Comparison of ENCODE assay signal across 8 mouse cellular contexts in the genomic region with DNA sequence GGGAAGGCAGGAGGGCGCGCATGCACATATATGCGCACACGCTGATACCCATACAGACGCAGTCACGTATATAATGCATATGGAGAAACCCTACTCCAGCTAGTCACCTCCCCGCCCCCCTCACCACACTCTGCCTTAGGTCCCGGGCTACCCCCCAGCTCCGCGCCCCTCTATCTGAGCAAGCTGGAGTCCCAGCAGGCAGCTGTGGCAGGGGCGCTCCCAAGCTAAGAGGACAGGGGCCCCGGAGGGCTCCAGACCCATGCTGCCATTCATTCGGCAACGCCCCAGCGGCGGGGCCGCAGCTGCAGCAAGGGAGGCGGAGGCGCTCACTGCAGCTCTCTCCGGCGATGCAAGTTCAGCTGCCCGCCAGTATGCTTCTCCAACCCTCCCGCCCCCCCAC. TPM values are rescaled to one million over a fixed set of nuclear protein-coding genes. Genes with fewer than 3 reads are reported as not detected.
DNase-seq lines count a peak whose midpoint lies in the region; ATAC-seq and TF ChIP-seq lines count a peak whose summit lies in the region.

No protein-coding gene starts in this region.

- no peaks in the 10 kb centered on the region for H3K9me3 ChIP-seq in lung, embryonic 15.5 days
- H3K9me3 ChIP-seq in forebrain, postnatal 0 days (ENCODE audit: low read length): no peaks in the 10 kb centered on the region
- H3K9me3 ChIP-seq in midbrain, embryonic 13.5 days: no peaks in the 10 kb centered on the region

- 8% methylated on average over 23 of the region's 23 CpGs for WGBS in lung, embryonic 15.5 days
- 32% methylated on average over 23 of the region's 23 CpGs for WGBS in forebrain, postnatal 0 days
- WGBS in midbrain, embryonic 13.5 days: 30% methylated on average over 19 of the region's 23 CpGs
- 3% methylated on average over 21 of the region's 23 CpGs for WGBS in thymus, adult 2 months

- peak overlapping the region; percentile 60 for H3K4me3 ChIP-seq in lung, embryonic 15.5 days
- H3K4me3 ChIP-seq in forebrain, postnatal 0 days (ENCODE audit: low read depth, low read length): peak overlapping the region; percentile 50
- H3K4me3 ChIP-seq in midbrain, embryonic 13.5 days (replicated peaks): peak overlapping the region; percentile 63
- peak overlapping the region; percentile 93 for H3K4me3 ChIP-seq in thymus, adult 2 months (ENCODE audit: control insufficient read depth, insufficient read depth, low read length)

- H3K36me3 ChIP-seq in lung, embryonic 15.5 days: no peaks in the 10 kb centered on the region
- H3K36me3 ChIP-seq in forebrain, postnatal 0 days (ENCODE audit: insufficient read depth): no peaks in the 10 kb centered on the region
- H3K36me3 ChIP-seq in midbrain, embryonic 13.5 days: no peaks in the 10 kb centered on the region
- no peaks in the 10 kb centered on the region for H3K36me3 ChIP-seq in thymus, adult 2 months (ENCODE audit: control insufficient read depth, insufficient read depth, low read length)

- no peak for TF ChIP-seq POLR2A in thymus, adult 2 months (IDR thresholded peaks at IDR 0.05; ENCODE audit: control insufficient read depth, extremely low read depth, insufficient read depth, low read length, poor library complexity)

- no peaks in the 10 kb centered on the region for H3K27me3 ChIP-seq in lung, embryonic 15.5 days
- no peaks in the 10 kb centered on the region for H3K27me3 ChIP-seq in forebrain, postnatal 0 days (ENCODE audit: insufficient read depth, low read length)
- H3K27me3 ChIP-seq in midbrain, embryonic 13.5 days: no peaks in the 10 kb centered on the region
- no peaks in the 10 kb centered on the region for H3K27me3 ChIP-seq in thymus, adult 2 months (ENCODE audit: control insufficient read depth, insufficient read depth, low read length)

- H3K27ac ChIP-seq in lung, embryonic 15.5 days: peak overlapping the region; percentile 59; the same call in 1 of the 2 replicates
- H3K27ac ChIP-seq in forebrain, postnatal 0 days (ENCODE audit: low read depth, low read length): peak overlapping the region; percentile 78
- peak overlapping the region; percentile 86 for H3K27ac ChIP-seq in midbrain, embryonic 13.5 days
- peak overlapping the region; percentile 83; the same call in 1 of the 2 replicates for H3K27ac ChIP-seq in thymus, adult 2 months (ENCODE audit: control insufficient read depth, insufficient read depth, low read length)

- DNase-seq in lung, adult 18-20 months: no peak
- DNase-seq in brain, adult 2 months (ENCODE audit: low read depth, low spot score): peak; percentile 31
- peak; percentile 43 for DNase-seq in forebrain, postnatal 0 days
- peak; percentile 4 for DNase-seq in kidney, postnatal 14 days
- DNase-seq in thymus, adult 2 months: peak; percentile 46
- DNase-seq in urinary bladder, postnatal 4 days (ENCODE audit: low spot score in 2 of 2): no peak

- no peak for TF ChIP-seq CTCF in forebrain, postnatal 0 days (IDR thresholded peaks at IDR 0.05; ENCODE audit: low read depth)
- no peak for TF ChIP-seq CTCF in thymus, adult 2 months (IDR thresholded peaks at IDR 0.05; ENCODE audit: borderline replicate concordance, control insufficient read depth, extremely low read depth, insufficient read depth, low read length, poor library complexity)

- ATAC-seq in lung, embryonic 15.5 days (ENCODE audit: borderline replicate concordance, extremely low read depth, low FRiP score, low TSS enrichment): peak; percentile 40; the same call in 1 of the 2 replicates
- ATAC-seq in forebrain, postnatal 0 days: peak; percentile 54
- peak; percentile 62 for ATAC-seq in midbrain, embryonic 13.5 days

- H3K9ac ChIP-seq in lung, embryonic 15.5 days: peak overlapping the region; percentile 44
- H3K9ac ChIP-seq in forebrain, postnatal 0 days: peak overlapping the region; percentile 69
- peak overlapping the region; percentile 77 for H3K9ac ChIP-seq in midbrain, embryonic 13.5 days (replicated peaks)

- 0 out of 2 replicates have a peak, but pooled peaks cover 5% of the 10 kb centered on the region for H3K4me1 ChIP-seq in lung, embryonic 15.5 days
- 0 out of 2 replicates have a peak, but pooled peaks cover 3% of the 10 kb centered on the region for H3K4me1 ChIP-seq in forebrain, postnatal 0 days (ENCODE audit: insufficient read depth)
- H3K4me1 ChIP-seq in midbrain, embryonic 13.5 days (replicated peaks): peaks cover 21% of the 10 kb centered on the region
- H3K4me1 ChIP-seq in thymus, adult 2 months (replicated peaks; ENCODE audit: control insufficient read depth, insufficient read depth, low read length): peaks cover 36% of the 10 kb centered on the region

- peak overlapping the region; percentile 82 for H3K4me2 ChIP-seq in lung, embryonic 15.5 days
- H3K4me2 ChIP-seq in forebrain, postnatal 0 days (ENCODE audit: low read depth): peak overlapping the region; percentile 53
- H3K4me2 ChIP-seq in midbrain, embryonic 13.5 days (replicated peaks): peak overlapping the region; percentile 65

RNA-seq across cellular contexts. Expression of gene Sept6, which starts 2.8 kb away (rescaled TPM):
- 17.7 and 20.1 TPM in 2 replicates for polyA plus RNA-seq in lung, embryonic 15.5 days (2015; fragmentation: Nextera tagmentation; extraction: Ambion mirVana)
- 98.6 and 101 TPM in 2 replicates for total RNA-seq in forebrain, postnatal 0 days (2014; rRNA removed)
- 59.1 and 60.8 TPM in 2 replicates for polyA plus RNA-seq in forebrain, postnatal 0 days (2015; fragmentation: Nextera tagmentation; extraction: Ambion mirVana)
- polyA plus RNA-seq in midbrain, embryonic 13.5 days (2015; fragmentation: Nextera tagmentation; extraction: Ambion mirVana): 67.0 and 68.5 TPM in 2 replicates
- polyA plus RNA-seq in thymus, adult 2 months (2012; rRNA removed): 122 and 156 TPM in 2 replicates

RNA-seq across cellular contexts. Expression of gene Sowahd, which starts 59.9 kb away (rescaled TPM):
- polyA plus RNA-seq in lung, embryonic 15.5 days (2015; fragmentation: Nextera tagmentation; extraction: Ambion mirVana): not detected in 2 replicates
- total RNA-seq in forebrain, postnatal 0 days (2014; rRNA removed): not detected in 2 replicates
- polyA plus RNA-seq in forebrain, postnatal 0 days (2015; fragmentation: Nextera tagmentation; extraction: Ambion mirVana): 0.12 TPM in 1 of 2 replicates, not detected in the other
- polyA plus RNA-seq in midbrain, embryonic 13.5 days (2015; fragmentation: Nextera tagmentation; extraction: Ambion mirVana): not detected in 2 replicates
- 0.13 and 0.19 TPM in 2 replicates for polyA plus RNA-seq in thymus, adult 2 months (2012; rRNA removed)

Comparison
In these comparisons a context has a peak if more than half of its experiments do, and no peak if none do; other contexts are left out.
1. DNase-seq: peak in brain, adult 2 months (single experiment), forebrain, postnatal 0 days (single experiment), kidney, postnatal 14 days (single experiment) and thymus, adult 2 months (single experiment); none in lung, adult 18-20 months (0 of 2) and urinary bladder, postnatal 4 days (0 of 2).
2. Peak in every context shown above with its lines, with median percentiles within 50 percentile points of each other: ATAC-seq, H3K27ac ChIP-seq, H3K4me2 ChIP-seq, H3K4me3 ChIP-seq and H3K9ac ChIP-seq.